Mouse (Mus musculus) neural tube, embryonic 15.5 days (tissue): ENCODE results near the gene Macf1. TPM values are rescaled to one million over a fixed set of nuclear protein-coding genes. Genes with fewer than 3 reads are reported as not detected.
"Not testable (repeated sequence)": the region's sequence is repeated elsewhere in the genome, so short reads cannot be mapped to it uniquely, and the experiment has no call there.

Experiments used
- ATAC-seq: fragments of 200-750 bp; cut with Nextera tagmentation; 2 replicates; pipeline ENCODE4 v1.8.0; 2017; ENCODE audit warnings: mild to moderate bottlenecking, moderate TSS enrichment, moderate library complexity; ENCODE audit not compliant: low FRiP score
- H3K27ac ChIP-seq: fragments of 300-500 bp; sonication (generic); replicated peaks from 2 replicates; pipeline ENCODE4 v1.5.1; 2015; ENCODE audit warnings: mild to moderate bottlenecking, inconsistent platforms
- H3K27me3 ChIP-seq: fragments of 300-500 bp; sonication (generic); replicated peaks from 2 replicates; pipeline ENCODE4 v1.6.1; 2015; ENCODE audit warnings: inconsistent platforms
- H3K36me3 ChIP-seq: fragments of 300-500 bp; sonication (generic); 2 replicates; pipeline ENCODE4 v1.6.1; 2015; ENCODE audit warnings: inconsistent platforms
- H3K4me1 ChIP-seq: fragments of 300-500 bp; sonication (generic); 2 replicates; pipeline ENCODE4 v1.6.1; 2015; ENCODE audit warnings: inconsistent platforms
- H3K4me2 ChIP-seq: fragments of 300-500 bp; sonication (generic); 2 replicates; pipeline ENCODE4 v1.6.1; 2015; ENCODE audit warnings: inconsistent platforms, mild to moderate bottlenecking, moderate library complexity
- H3K4me3 ChIP-seq: fragments of 300-500 bp; sonication (generic); replicated peaks from 2 replicates; pipeline ENCODE4 v1.5.1; 2015; ENCODE audit warnings: mild to moderate bottlenecking, inconsistent platforms
- H3K9ac ChIP-seq: fragments of 300-500 bp; sonication (generic); replicated peaks from 2 replicates; pipeline ENCODE4 v1.6.1; 2015; ENCODE audit warnings: mild to moderate bottlenecking, inconsistent platforms
- H3K9me3 ChIP-seq: fragments of 300-500 bp; sonication (generic); replicated peaks from 2 replicates; pipeline ENCODE4 v1.6.1; 2016; ENCODE audit warnings: inconsistent platforms
- WGBS: fragments of 180-500 bp; shearing (Covaris S2); methylation state at CpG from one replicate; pipeline ENCODE4 v1.1.7; 2015; ENCODE audit warnings: mixed read lengths; 5-methylcytosine and 5-hydroxymethylcytosine counted together
- polyA plus RNA-seq: library from polyadenylated mRNA; unstranded; fragments of >200 nt; fragmentation: Nextera tagmentation; extraction: Ambion mirVana; gene quantifications from 2 replicates; pipeline ENCODE4 v1.2.1, GENCODE M21; 2015

Macf1 gene
- polyA plus RNA-seq, 1 experiment from 2014 or later = 62.6 TPM

- H3K4me3 ChIP-seq = no peak overlapping the region
- H3K27me3 ChIP-seq = no peaks in the 10 kb centered on the region
- no peak overlapping the region for H3K27ac ChIP-seq
- 96% methylated on average over 2 of the region's 2 CpGs for WGBS
- no peaks in the 10 kb centered on the region for H3K9me3 ChIP-seq
- H3K36me3 ChIP-seq = peaks cover 79% of the 10 kb centered on the region
- H3K4me1 ChIP-seq = no peaks in the 10 kb centered on the region
- ATAC-seq = no peak
- no peak overlapping the region for H3K9ac ChIP-seq
- H3K4me2 ChIP-seq = no peak overlapping the region
Observed at GRCm38 (mm10) chr4:123448015-123448414, 236.1 kb downstream of the Macf1 start.

GRCm38 (mm10) chr4:123447251-123447650 is 236.9 kb downstream of the Macf1 start:
- no peaks in the 10 kb centered on the region for H3K4me1 ChIP-seq
- no peak overlapping the region for H3K4me3 ChIP-seq
- 81% methylated on average over 3 of the region's 3 CpGs for WGBS
- peaks cover 75% of the 10 kb centered on the region for H3K36me3 ChIP-seq
- ATAC-seq = no peak
- no peak overlapping the region for H3K9ac ChIP-seq
- H3K4me2 ChIP-seq = no peak overlapping the region
- no peak overlapping the region for H3K27ac ChIP-seq
- H3K27me3 ChIP-seq = no peaks in the 10 kb centered on the region
- H3K9me3 ChIP-seq = no peaks in the 10 kb centered on the region

- Histone ChIP-seq H3K36me3 (peaks cover 70% of the 10 kb centered on the region), H3K27ac (no peak overlapping the region), H3K4me3 (no peak overlapping the region), H3K9me3 (no peaks in the 10 kb centered on the region), H3K27me3 (no peaks in the 10 kb centered on the region), H3K4me2 (no peak overlapping the region), H3K9ac (no peak overlapping the region), H3K4me1 (no peaks in the 10 kb centered on the region)
- ATAC-seq = no peak
- 60% methylated on average over 7 of the region's 7 CpGs for WGBS
Observed at GRCm38 (mm10) chr4:123446754-123447153, 237.4 kb downstream of the Macf1 start.

GRCm38 (mm10) chr4:123446221-123446620 is 237.9 kb downstream of the Macf1 start:
- ATAC-seq, H3K9ac ChIP-seq, H3K27me3 ChIP-seq, H3K4me1 ChIP-seq, H3K4me2 ChIP-seq, H3K27ac ChIP-seq, H3K9me3 ChIP-seq, H3K4me3 ChIP-seq: not testable (repeated sequence)
- WGBS = 74% methylated on average over 2 of the region's 2 CpGs
- H3K36me3 ChIP-seq = peaks cover 69% of the 10 kb centered on the region

GRCm38 (mm10) chr4:123438414-123438813 is 245.7 kb downstream of the Macf1 start:
- Histone ChIP-seq H3K4me1 (no peaks in the 10 kb centered on the region), H3K27ac (no peak overlapping the region), H3K4me2 (no peak overlapping the region), H3K36me3 (peaks cover 72% of the 10 kb centered on the region), H3K9ac (no peak overlapping the region), H3K27me3 (no peaks in the 10 kb centered on the region), H3K9me3 (no peaks in the 10 kb centered on the region), H3K4me3 (no peak overlapping the region)
- no peak for ATAC-seq
- 71% methylated on average over 5 of the region's 5 CpGs for WGBS

GRCm38 (mm10) chr4:123433171-123433570 is 251.0 kb downstream of the Macf1 start:
- H3K36me3 ChIP-seq = peaks cover 61% of the 10 kb centered on the region
- no peaks in the 10 kb centered on the region for H3K4me1 ChIP-seq
- H3K4me3 ChIP-seq = no peak overlapping the region
- 79% methylated on average over 3 of the region's 3 CpGs for WGBS
- H3K9me3 ChIP-seq = no peaks in the 10 kb centered on the region
- H3K27me3 ChIP-seq = no peaks in the 10 kb centered on the region
- no peak overlapping the region for H3K27ac ChIP-seq
- no peak overlapping the region for H3K4me2 ChIP-seq
- H3K9ac ChIP-seq = no peak overlapping the region
- ATAC-seq = no peak

- ATAC-seq = no peak
- 79% methylated on average over 12 of the region's 12 CpGs for WGBS
- peaks cover 56% of the 10 kb centered on the region for H3K36me3 ChIP-seq
Observed at GRCm38 (mm10) chr4:123431936-123432335, 252.2 kb downstream of the Macf1 start.

GRCm38 (mm10) chr4:123427900-123428684 is 256.1 kb downstream of the Macf1 start:
- ATAC-seq = no peak
- Histone ChIP-seq H3K27me3 (no peaks in the 10 kb centered on the region), H3K4me3 (no peak overlapping the region), H3K27ac (no peak overlapping the region), H3K4me1 (no peaks in the 10 kb centered on the region), H3K36me3 (peaks cover 29% of the 10 kb centered on the region), H3K4me2 (no peak overlapping the region), H3K9ac (no peak overlapping the region), H3K9me3 (no peaks in the 10 kb centered on the region)
- WGBS = 89% methylated on average over 5 of the region's 5 CpGs

More at GRCm38 (mm10) chr4:123431936-123432335, 252.2 kb downstream of the Macf1 start:
- no peak overlapping the region for H3K9ac ChIP-seq
- H3K9me3 ChIP-seq = no peaks in the 10 kb centered on the region
- no peak overlapping the region for H3K27ac ChIP-seq
- no peaks in the 10 kb centered on the region for H3K27me3 ChIP-seq
- H3K4me2 ChIP-seq = no peak overlapping the region
- no peaks in the 10 kb centered on the region for H3K4me1 ChIP-seq
- H3K4me3 ChIP-seq = no peak overlapping the region

- H3K36me3 ChIP-seq = peaks cover 22% of the 10 kb centered on the region
- WGBS = 88% methylated on average over 9 of the region's 9 CpGs
- no peaks in the 10 kb centered on the region for H3K27me3 ChIP-seq
- no peak overlapping the region; the same call in 1 of the 2 replicates for H3K27ac ChIP-seq
- no peak overlapping the region for H3K4me3 ChIP-seq
- H3K9me3 ChIP-seq = no peaks in the 10 kb centered on the region
- no peak overlapping the region for H3K4me2 ChIP-seq
- no peak overlapping the region for H3K9ac ChIP-seq
- 0 out of 2 replicates have a peak, but pooled peaks cover 3% of the 10 kb centered on the region for H3K4me1 ChIP-seq
- ATAC-seq = no peak
Observed at GRCm38 (mm10) chr4:123427271-123427899, 256.8 kb downstream of the Macf1 start.

- H3K4me3 ChIP-seq = no peak overlapping the region
- H3K27me3 ChIP-seq = no peaks in the 10 kb centered on the region
- H3K4me2 ChIP-seq = no peak overlapping the region
- no peaks in the 10 kb centered on the region for H3K9me3 ChIP-seq
- no peak overlapping the region for H3K9ac ChIP-seq
- no peak for ATAC-seq
- WGBS = 85% methylated on average over 10 of the region's 10 CpGs
- 0 out of 2 replicates have a peak, but pooled peaks cover 3% of the 10 kb centered on the region for H3K4me1 ChIP-seq
- H3K36me3 ChIP-seq = peaks cover 16% of the 10 kb centered on the region
- H3K27ac ChIP-seq = peak overlapping the region; percentile 28; the same call in 1 of the 2 replicates
Observed at GRCm38 (mm10) chr4:123426429-123427080, 257.6 kb downstream of the Macf1 start.

- 0 out of 2 replicates have a peak, but pooled peaks cover 3% of the 10 kb centered on the region for H3K4me1 ChIP-seq
- WGBS = 83% methylated on average over 1 of the region's 1 CpGs
Observed at GRCm38 (mm10) chr4:123425672-123426272, 258.4 kb downstream of the Macf1 start.

More at GRCm38 (mm10) chr4:123425672-123426272, 258.4 kb downstream of the Macf1 start:
- Histone ChIP-seq H3K27me3 (no peaks in the 10 kb centered on the region), H3K36me3 (peaks cover 8% of the 10 kb centered on the region), H3K4me2 (no peak overlapping the region), H3K27ac (no peak overlapping the region), H3K9me3 (no peaks in the 10 kb centered on the region), H3K4me3 (no peak overlapping the region), H3K9ac (no peak overlapping the region)
- no peak for ATAC-seq
